26 mouse cellular contexts compared by ENCODE assay signal in genomic region chr5:72621022-72621421, GRCm38 (mm10). TPM values are rescaled to one million over a fixed set of nuclear protein-coding genes. Genes with fewer than 3 reads are reported as not detected.
DNase-seq lines count a peak whose midpoint lies in the region; ATAC-seq and TF ChIP-seq lines count a peak whose summit lies in the region.
"Had no signal": no experiment of that assay in that cellular context is flagged by ENCODE, and none has a peak within 500 bp of the region (broad histone marks: within the 10 kb centered on the region; RNA-seq: fewer than 3 reads in every experiment).

No protein-coding gene starts in this region.

- in situ Hi-C loops in CH12.LX (cut with MboI; ENCODE audit: low pct_ligation_motif_present, low pct_unique_long_range_greater_than_20kb, low sequenced_read_pairs): loop anchor here (25.0 kb wide), 1 partner anchor 259 kb away; no protein-coding TSS in a partner anchor

- H3K27ac ChIP-seq in CH12.LX (ENCODE audit: insufficient read depth, low read depth): no peak overlapping the region
- H3K27ac ChIP-seq in forebrain, postnatal 0 days (ENCODE audit: low read depth, low read length): no peak overlapping the region
- H3K27ac ChIP-seq: embryonic facial prominence, embryonic 13.5 days; forebrain, embryonic 15.5 days; macrophage; midbrain, embryonic 10.5 days had no signal

- H3K9me3 ChIP-seq in CH12.LX (replicated peaks; ENCODE audit: low read length): no peaks in the 10 kb centered on the region
- no peaks in the 10 kb centered on the region for H3K9me3 ChIP-seq in forebrain, postnatal 0 days (ENCODE audit: low read length)
- H3K9me3 ChIP-seq: embryonic facial prominence, embryonic 13.5 days; forebrain, embryonic 15.5 days; midbrain, embryonic 10.5 days had no signal

- WGBS in forebrain, postnatal 0 days: 85% methylated on average over 1 of the region's 1 CpGs

- no peaks in the 10 kb centered on the region for H3K36me3 ChIP-seq in CH12.LX (replicated peaks in 1 of 2; ENCODE audit: control insufficient read depth in 1 of 2, insufficient read depth in 1 of 2, low read length in 1 of 2)
- H3K36me3 ChIP-seq in forebrain, postnatal 0 days (ENCODE audit: insufficient read depth): no peaks in the 10 kb centered on the region
- H3K36me3 ChIP-seq: embryonic facial prominence, embryonic 13.5 days; forebrain, embryonic 15.5 days; midbrain, embryonic 10.5 days had no signal

- peak; percentile 24 for TF ChIP-seq RAD21 in CH12.LX (IDR thresholded peaks at IDR 0.05; ENCODE audit: low read depth, low read length)

- H3K4me3 ChIP-seq in CH12.LX (replicated peaks in 1 of 3; ENCODE audit: low read depth in 2 of 3, low read length in 2 of 3, poor library complexity in 1 of 3): no peak overlapping the region
- no peak overlapping the region for H3K4me3 ChIP-seq in forebrain, postnatal 0 days (ENCODE audit: low read depth, low read length)
- H3K4me3 ChIP-seq: embryonic facial prominence, embryonic 13.5 days; forebrain, embryonic 15.5 days; midbrain, embryonic 10.5 days had no signal

- no peaks in the 10 kb centered on the region for H3K27me3 ChIP-seq in CH12.LX (replicated peaks)
- H3K27me3 ChIP-seq in forebrain, postnatal 0 days (ENCODE audit: insufficient read depth, low read length): no peaks in the 10 kb centered on the region
- H3K27me3 ChIP-seq: embryonic facial prominence, embryonic 13.5 days; forebrain, embryonic 15.5 days had no signal

- no peaks in the 10 kb centered on the region for H3K79me2 ChIP-seq in CH12.LX (replicated peaks; ENCODE audit: control insufficient read depth, extremely low read depth, insufficient read depth, poor library complexity, severe bottlenecking)

- peak in 1 of 2 experiments; percentile 37; a peak in 2 of 4 replicates for TF ChIP-seq CTCF in CH12.LX (conservative IDR thresholded peaks at IDR 0.05 in 1 of 2, IDR thresholded peaks at IDR 0.05 in 1 of 2; ENCODE audit: low read depth in 2 of 2, low read length in 2 of 2)
- no peak for TF ChIP-seq CTCF in forebrain, postnatal 0 days (IDR thresholded peaks at IDR 0.05; ENCODE audit: low read depth)

- TF ChIP-seq EP300 in CH12.LX (IDR thresholded peaks at IDR 0.05; ENCODE audit: low read length): no peak

- no peak overlapping the region for H3K9ac ChIP-seq in CH12.LX (ENCODE audit: insufficient read depth, low read depth)
- no peak overlapping the region for H3K9ac ChIP-seq in forebrain, postnatal 0 days
- H3K9ac ChIP-seq: embryonic facial prominence, embryonic 13.5 days; forebrain, embryonic 15.5 days; lung, embryonic 14.5 days had no signal

- TF ChIP-seq POLR2A in CH12.LX (IDR thresholded peaks at IDR 0.05; ENCODE audit: low read depth, low read length): no peak

- no peak for ATAC-seq in forebrain, postnatal 0 days
- ATAC-seq: forebrain, embryonic 15.5 days had no signal

- DNase-seq in lung, postnatal 36 days: peak; percentile 28
- DNase-seq in lung, postnatal 25 days (ENCODE audit: low spot score): no peak
- DNase-seq in CH12.LX (ENCODE audit: extremely low read depth): no peak
- DNase-seq in naive thymus-derived CD4-positive, alpha-beta T cell, adult 2 months (ENCODE audit: low read depth): peak; percentile 68
- no peak for DNase-seq in forebrain, postnatal 0 days
- DNase-seq in layer of hippocampus, adult 9-10 months (ENCODE audit: low spot score): no peak
- DNase-seq in embryo, embryonic 10.5 days (ENCODE audit: low spot score): no peak
- DNase-seq: adrenal gland, postnatal 14 days; cerebellum, postnatal 10 days; heart, postnatal 10 days; left cerebral cortex, postnatal 4 days; liver; lung, embryonic 14.5 days had no signal

- no peaks in the 10 kb centered on the region for H3K4me1 ChIP-seq in CH12.LX (ENCODE audit: control insufficient read depth in 1 of 2, insufficient read depth in 2 of 2)
- H3K4me1 ChIP-seq in forebrain, postnatal 0 days (ENCODE audit: insufficient read depth): no peaks in the 10 kb centered on the region
- H3K4me1 ChIP-seq: embryonic facial prominence, embryonic 13.5 days; forebrain, embryonic 15.5 days; midbrain, embryonic 10.5 days had no signal

- H3K4me2 ChIP-seq in CH12.LX (ENCODE audit: insufficient read depth, low read depth, poor library complexity, severe bottlenecking): no peak overlapping the region
- H3K4me2 ChIP-seq in forebrain, postnatal 0 days (ENCODE audit: low read depth): no peak overlapping the region
- H3K4me2 ChIP-seq: embryonic facial prominence, embryonic 13.5 days; forebrain, embryonic 15.5 days; heart, embryonic 11.5 days; lung, embryonic 14.5 days had no signal

- dilution Hi-C loops in CH12.LX (cut with MboI; ENCODE audit: extremely low pct_ligation_motif_present, extremely low pct_unique_long_range_greater_than_20kb, low sequenced_read_pairs): no loop called here

TF ChIP-seq in CH12.LX, 34 proteins besides CTCF, POLR2A, EP300 and RAD21:
- TF ChIP-seq MYC (IDR thresholded peaks at IDR 0.05; ENCODE audit: low read depth, low read length) (peak; percentile 24; the same call in 1 of the 2 replicates), MAX (IDR thresholded peaks at IDR 0.05; ENCODE audit: low read length) (no peak), NELFE (IDR thresholded peaks at IDR 0.05; ENCODE audit: low read depth, low read length) (no peak), JUN (IDR thresholded peaks at IDR 0.05; ENCODE audit: insufficient read depth, low read depth, low read length) (no peak), ZC3H11A (IDR thresholded peaks at IDR 0.05; ENCODE audit: low read depth, low read length) (no peak)
TF ChIP-seq in CH12.LX: peak in this region for 1.

RNA-seq across cellular contexts. Expression of gene Cnga1, which starts 23.1 kb away (rescaled TPM):
- not detected in 2 replicates for total RNA-seq in CH12.LX (2012; rRNA removed)
- not detected in 2 replicates for total RNA-seq in CH12.LX (2014; rRNA removed)
- polyA plus RNA-seq in CH12.LX (2012; ENCODE audit: insufficient read length, low read depth): not detected in 2 replicates
- total RNA-seq in forebrain, postnatal 0 days (2014; rRNA removed): not detected in 2 replicates
- not detected in 2 replicates for polyA plus RNA-seq in forebrain, postnatal 0 days (2015; fragmentation: Nextera tagmentation; extraction: Ambion mirVana)
- total RNA-seq: adrenal gland, postnatal 14 days; gastrocnemius, postnatal 4 days; heart, postnatal 10 days; left cerebral cortex, adult 18-20 months; left cerebral cortex, postnatal 4 days; midbrain, postnatal 0 days had no signal
- polyA plus RNA-seq: brain, embryonic 14.5 days; embryonic facial prominence, embryonic 13.5 days; forebrain, embryonic 15.5 days; heart, embryonic 11.5 days; hindbrain, embryonic 11.5 days; kidney, embryonic 16.5 days; lung, embryonic 14.5 days; macrophage; midbrain, embryonic 10.5 days; neural tube, embryonic 11.5 days had no signal

RNA-seq across cellular contexts. Expression of gene Nipal1, which starts 26.6 kb away (rescaled TPM):
- total RNA-seq in CH12.LX (2012; rRNA removed) (not detected in 2 replicates), CH12.LX (2014; rRNA removed) (not detected in 2 replicates)
- not detected in 2 replicates for polyA plus RNA-seq in CH12.LX (2012; ENCODE audit: insufficient read length, low read depth)
- total RNA-seq in forebrain, postnatal 0 days (2014; rRNA removed): 0.05 and 0.08 TPM in 2 replicates
- 0.38 and 0.44 TPM in 2 replicates for polyA plus RNA-seq in forebrain, postnatal 0 days (2015; fragmentation: Nextera tagmentation; extraction: Ambion mirVana)
- total RNA-seq: heart, postnatal 10 days; left cerebral cortex, adult 18-20 months had no signal
- polyA plus RNA-seq: macrophage had no signal

RNA-seq across cellular contexts. Expression of gene Gm5868, which starts 33.7 kb away (rescaled TPM):
- total RNA-seq in CH12.LX (2012; rRNA removed): not detected in 2 replicates
- not detected in 2 replicates for total RNA-seq in CH12.LX (2014; rRNA removed)
- not detected in 2 replicates for polyA plus RNA-seq in CH12.LX (2012; ENCODE audit: insufficient read length, low read depth)
- 1.2 and 2.3 TPM in 2 replicates for total RNA-seq in forebrain, postnatal 0 days (2014; rRNA removed)
- polyA plus RNA-seq in forebrain, postnatal 0 days (2015; fragmentation: Nextera tagmentation; extraction: Ambion mirVana): 2.1 and 3.9 TPM in 2 replicates
- total RNA-seq: gastrocnemius, postnatal 4 days; heart, postnatal 10 days; left cerebral cortex, adult 18-20 months had no signal
- polyA plus RNA-seq: macrophage; testis, adult 2 months had no signal

RNA-seq across cellular contexts. Expression of gene Zar1, which starts 40.0 kb away (rescaled TPM):
- total RNA-seq in CH12.LX (2012; rRNA removed) (not detected in 2 replicates), CH12.LX (2014; rRNA removed) (not detected in 2 replicates)
- not detected in 2 replicates for polyA plus RNA-seq in CH12.LX (2012; ENCODE audit: insufficient read length, low read depth)
- 1.1 and 2.4 TPM in 2 replicates for total RNA-seq in forebrain, postnatal 0 days (2014; rRNA removed)
- 2.8 and 3.4 TPM in 2 replicates for polyA plus RNA-seq in forebrain, postnatal 0 days (2015; fragmentation: Nextera tagmentation; extraction: Ambion mirVana)
- total RNA-seq: adrenal gland, postnatal 14 days; gastrocnemius, postnatal 4 days; heart, postnatal 10 days; left cerebral cortex, adult 18-20 months had no signal
- polyA plus RNA-seq: lung, embryonic 14.5 days; macrophage; testis, adult 2 months had no signal

Comparison
In these comparisons a context has a peak if more than half of its experiments do, and no peak if none do; other contexts are left out.
1. DNase-seq: peak in lung, postnatal 36 days (single experiment) and naive thymus-derived CD4-positive, alpha-beta T cell, adult 2 months (single experiment); none in lung, postnatal 25 days (single experiment), CH12.LX (single experiment), forebrain, postnatal 0 days (single experiment), layer of hippocampus, adult 9-10 months (single experiment) and embryo, embryonic 10.5 days (single experiment).